ENCODE assay signal across 8 mouse cellular contexts in genomic region chr2:18677631-18678471, GRCm38 (mm10). TPM values are rescaled to one million over a fixed set of nuclear protein-coding genes. Genes with fewer than 3 reads are reported as not detected.
A peak's percentile ranks its signal among the peaks of the same experiment; 100 is the strongest.
DNase-seq lines count a peak whose midpoint lies in the region; ATAC-seq and TF ChIP-seq lines count a peak whose summit lies in the region.

No protein-coding gene starts in this region.

- H3K4me2 ChIP-seq in forebrain, embryonic 15.5 days (replicated peaks), result peak overlapping the region; percentile 84
- H3K4me2 ChIP-seq in hindbrain, embryonic 16.5 days (ENCODE audit: low read length), result peak overlapping the region; percentile 80
- H3K4me2 ChIP-seq in limb, embryonic 12.5 days, result peak overlapping the region; percentile 77
- H3K4me2 ChIP-seq in midbrain, postnatal 0 days (ENCODE audit: low read depth, low read length, poor library complexity, severe bottlenecking), result peak overlapping the region; percentile 90

- H3K4me3 ChIP-seq in forebrain, embryonic 15.5 days, result peak overlapping the region; percentile 70
- peak overlapping the region; percentile 75 for H3K4me3 ChIP-seq in hindbrain, embryonic 16.5 days (ENCODE audit: low read length)
- peak overlapping the region; percentile 80 for H3K4me3 ChIP-seq in limb, embryonic 12.5 days (replicated peaks)
- peak overlapping the region; percentile 87 for H3K4me3 ChIP-seq in midbrain, postnatal 0 days (ENCODE audit: low read depth, low read length)
- peak overlapping the region; percentile 53 for H3K4me3 ChIP-seq in thymus, adult 2 months (ENCODE audit: control insufficient read depth, insufficient read depth, low read length)

- ATAC-seq in forebrain, embryonic 15.5 days (replicated peaks), result peak; percentile 2; the same call in 1 of the 2 replicates
- ATAC-seq in hindbrain, embryonic 16.5 days, result peak; percentile 1; the same call in 1 of the 2 replicates
- ATAC-seq in limb, embryonic 12.5 days (ENCODE audit: insufficient number of reproducible peaks, insufficient read depth, low FRiP score, low TSS enrichment, low read depth), result no peak
- ATAC-seq in midbrain, postnatal 0 days (ENCODE audit: low FRiP score), result no peak; the same call in 1 of the 2 replicates

- peaks cover 52% of the 10 kb centered on the region for H3K4me1 ChIP-seq in forebrain, embryonic 15.5 days
- H3K4me1 ChIP-seq in hindbrain, embryonic 16.5 days (ENCODE audit: control insufficient read depth, insufficient read depth, low read depth, low read length), result peaks cover 19% of the 10 kb centered on the region
- H3K4me1 ChIP-seq in limb, embryonic 12.5 days (replicated peaks), result peaks cover 41% of the 10 kb centered on the region
- peaks cover 7% of the 10 kb centered on the region; the same call in 1 of the 2 replicates for H3K4me1 ChIP-seq in midbrain, postnatal 0 days (ENCODE audit: insufficient read depth, low read length)
- H3K4me1 ChIP-seq in thymus, adult 2 months (replicated peaks; ENCODE audit: control insufficient read depth, insufficient read depth, low read length), result peaks cover 15% of the 10 kb centered on the region

- TF ChIP-seq CTCF in midbrain, postnatal 0 days (IDR thresholded peaks at IDR 0.05), result no peak
- no peak for TF ChIP-seq CTCF in thymus, adult 2 months (IDR thresholded peaks at IDR 0.05; ENCODE audit: borderline replicate concordance, control insufficient read depth, extremely low read depth, insufficient read depth, low read length, poor library complexity)

- TF ChIP-seq POLR2A in thymus, adult 2 months (IDR thresholded peaks at IDR 0.05; ENCODE audit: control insufficient read depth, extremely low read depth, insufficient read depth, low read length, poor library complexity), result 0 out of 2 replicates have a peak, but pooled peaks have one; percentile 3

- under 1% methylated on average over 51 of the region's 55 CpGs for WGBS in forebrain, embryonic 15.5 days
- WGBS in hindbrain, embryonic 16.5 days, result under 1% methylated on average over 41 of the region's 55 CpGs
- WGBS in limb, embryonic 12.5 days, result under 1% methylated on average over 47 of the region's 55 CpGs
- under 1% methylated on average over 33 of the region's 55 CpGs for WGBS in midbrain, postnatal 0 days
- WGBS in thymus, adult 2 months, result 14% methylated on average over 55 of the region's 55 CpGs

- peak overlapping the region; percentile 99 for H3K9ac ChIP-seq in forebrain, embryonic 15.5 days (replicated peaks)
- H3K9ac ChIP-seq in hindbrain, embryonic 16.5 days (ENCODE audit: low read depth, low read length), result peak overlapping the region; percentile 96
- H3K9ac ChIP-seq in limb, embryonic 12.5 days (replicated peaks), result peak overlapping the region; percentile 91
- peak overlapping the region; percentile 96 for H3K9ac ChIP-seq in midbrain, postnatal 0 days (replicated peaks; ENCODE audit: low read length, poor library complexity, severe bottlenecking)

- H3K27ac ChIP-seq in forebrain, embryonic 15.5 days (replicated peaks), result peak overlapping the region; percentile 99; the same call in 1 of the 2 replicates
- peak overlapping the region; percentile 96 for H3K27ac ChIP-seq in hindbrain, embryonic 16.5 days (ENCODE audit: low read depth, low read length)
- H3K27ac ChIP-seq in limb, embryonic 12.5 days, result no peak overlapping the region
- peak overlapping the region; percentile 96 for H3K27ac ChIP-seq in midbrain, postnatal 0 days (ENCODE audit: low read depth, low read length)
- H3K27ac ChIP-seq in thymus, adult 2 months (ENCODE audit: control insufficient read depth, insufficient read depth, low read length), result no peak overlapping the region

- no peaks in the 10 kb centered on the region for H3K9me3 ChIP-seq in forebrain, embryonic 15.5 days
- H3K9me3 ChIP-seq in hindbrain, embryonic 16.5 days (ENCODE audit: control insufficient read depth, low read length), result no peaks in the 10 kb centered on the region
- H3K9me3 ChIP-seq in limb, embryonic 12.5 days, result no peaks in the 10 kb centered on the region
- no peaks in the 10 kb centered on the region for H3K9me3 ChIP-seq in midbrain, postnatal 0 days (ENCODE audit: low read length)

- peak; percentile 60 for DNase-seq in ovary, postnatal 36 days (ENCODE audit: low spot score)
- DNase-seq in ovary, postnatal 14 days (ENCODE audit: low spot score), result no peak
- peak; percentile 52 to 71 for DNase-seq in cerebellum, adult 18-20 months
- peak; percentile 44 for DNase-seq in midbrain, postnatal 0 days (ENCODE audit: low spot score)
- DNase-seq in thymus, adult 2 months, result peak; percentile 60

- H3K36me3 ChIP-seq in forebrain, embryonic 15.5 days, result peaks cover 8% of the 10 kb centered on the region; the same call in 1 of the 2 replicates
- peaks cover 2% of the 10 kb centered on the region; the same call in 1 of the 2 replicates for H3K36me3 ChIP-seq in hindbrain, embryonic 16.5 days (ENCODE audit: control insufficient read depth, insufficient read depth, low read length)
- peaks cover 8% of the 10 kb centered on the region; the same call in 1 of the 2 replicates for H3K36me3 ChIP-seq in limb, embryonic 12.5 days
- H3K36me3 ChIP-seq in midbrain, postnatal 0 days (ENCODE audit: insufficient read depth, low read length), result 0 out of 2 replicates have a peak, but pooled peaks cover 5% of the 10 kb centered on the region
- peaks cover 3% of the 10 kb centered on the region; the same call in 1 of the 2 replicates for H3K36me3 ChIP-seq in thymus, adult 2 months (ENCODE audit: control insufficient read depth, insufficient read depth, low read length)

- H3K27me3 ChIP-seq in forebrain, embryonic 15.5 days, result peaks cover 26% of the 10 kb centered on the region
- H3K27me3 ChIP-seq in hindbrain, embryonic 16.5 days (replicated peaks; ENCODE audit: control insufficient read depth, insufficient read depth, low read length), result peaks cover 11% of the 10 kb centered on the region
- peaks cover 34% of the 10 kb centered on the region for H3K27me3 ChIP-seq in limb, embryonic 12.5 days
- peaks cover 18% of the 10 kb centered on the region for H3K27me3 ChIP-seq in midbrain, postnatal 0 days (ENCODE audit: insufficient read depth, low read length)
- peaks cover 12% of the 10 kb centered on the region for H3K27me3 ChIP-seq in thymus, adult 2 months (ENCODE audit: control insufficient read depth, insufficient read depth, low read length)

RNA-seq across cellular contexts. Expression of gene Bmi1, which starts 1.0 kb away (rescaled TPM):
- polyA plus RNA-seq in forebrain, embryonic 15.5 days (2015; fragmentation: Nextera tagmentation; extraction: Ambion mirVana), result 38.0 and 39.8 TPM in 2 replicates
- 14.0 and 15.6 TPM in 2 replicates for polyA plus RNA-seq in hindbrain, embryonic 16.5 days (2015; fragmentation: Nextera tagmentation; extraction: Ambion mirVana)
- polyA plus RNA-seq in limb, embryonic 12.5 days (2016; fragmentation: Nextera tagmentation; extraction: Ambion mirVana), result 29.3 and 33.4 TPM in 2 replicates
- total RNA-seq in midbrain, postnatal 0 days (2014; rRNA removed), result 49.1 and 64.4 TPM in 2 replicates
- polyA plus RNA-seq in midbrain, postnatal 0 days (2015; fragmentation: Nextera tagmentation; extraction: Ambion mirVana), result 11.5 and 13.1 TPM in 2 replicates
- polyA plus RNA-seq in thymus, adult 2 months (2012; rRNA removed), result 13.7 and 14.3 TPM in 2 replicates

RNA-seq across cellular contexts. Expression of gene Commd3, which starts 5.7 kb away (rescaled TPM):
- polyA plus RNA-seq in forebrain, embryonic 15.5 days (2015; fragmentation: Nextera tagmentation; extraction: Ambion mirVana), result 263 and 266 TPM in 2 replicates
- polyA plus RNA-seq in hindbrain, embryonic 16.5 days (2015; fragmentation: Nextera tagmentation; extraction: Ambion mirVana), result 177 and 182 TPM in 2 replicates
- 207 and 225 TPM in 2 replicates for polyA plus RNA-seq in limb, embryonic 12.5 days (2016; fragmentation: Nextera tagmentation; extraction: Ambion mirVana)
- total RNA-seq in midbrain, postnatal 0 days (2014; rRNA removed), result 128 and 139 TPM in 2 replicates
- polyA plus RNA-seq in midbrain, postnatal 0 days (2015; fragmentation: Nextera tagmentation; extraction: Ambion mirVana), result 187 and 193 TPM in 2 replicates
- polyA plus RNA-seq in thymus, adult 2 months (2012; rRNA removed), result 55.8 and 57.8 TPM in 2 replicates

RNA-seq across cellular contexts. Expression of gene Spag6, which starts 16.0 kb away (rescaled TPM):
- polyA plus RNA-seq in forebrain, embryonic 15.5 days (2015; fragmentation: Nextera tagmentation; extraction: Ambion mirVana), result 0.09 TPM in 1 of 2 replicates, not detected in the other
- polyA plus RNA-seq in hindbrain, embryonic 16.5 days (2015; fragmentation: Nextera tagmentation; extraction: Ambion mirVana), result 0.06 and 0.14 TPM in 2 replicates
- polyA plus RNA-seq in limb, embryonic 12.5 days (2016; fragmentation: Nextera tagmentation; extraction: Ambion mirVana), result 0.21 TPM in 1 of 2 replicates, not detected in the other
- not detected in 2 replicates for total RNA-seq in midbrain, postnatal 0 days (2014; rRNA removed)
- polyA plus RNA-seq in midbrain, postnatal 0 days (2015; fragmentation: Nextera tagmentation; extraction: Ambion mirVana), result not detected in 2 replicates
- polyA plus RNA-seq in thymus, adult 2 months (2012; rRNA removed), result 0.26 TPM in 1 of 2 replicates, not detected in the other

Comparison
In these comparisons a context has a peak if more than half of its experiments do, and no peak if none do; other contexts are left out.
1. ATAC-seq: peak in forebrain, embryonic 15.5 days (single experiment) and hindbrain, embryonic 16.5 days (single experiment); none in limb, embryonic 12.5 days (single experiment) and midbrain, postnatal 0 days (single experiment).
2. H3K27ac ChIP-seq: peak in forebrain, embryonic 15.5 days (single experiment), hindbrain, embryonic 16.5 days (single experiment) and midbrain, postnatal 0 days (single experiment); none in limb, embryonic 12.5 days (single experiment) and thymus, adult 2 months (single experiment).
3. Peak in every context shown above with its lines, with median percentiles within 50 percentile points of each other: H3K4me2 ChIP-seq, H3K4me3 ChIP-seq and H3K9ac ChIP-seq.